10 mouse cellular contexts compared by ENCODE assay signal in genomic region chr11:46092121-46092520, GRCm38 (mm10). TPM values are rescaled to one million over a fixed set of nuclear protein-coding genes. Genes with fewer than 3 reads are reported as not detected.
DNase-seq lines count a peak whose midpoint lies in the region; ATAC-seq and TF ChIP-seq lines count a peak whose summit lies in the region.
"Had no signal": no experiment of that assay in that cellular context is flagged by ENCODE, and none has a peak within 500 bp of the region (broad histone marks: within the 10 kb centered on the region; RNA-seq: fewer than 3 reads in every experiment).

No protein-coding gene starts in this region.

- H3K4me2 ChIP-seq in heart, embryonic 15.5 days: no peak overlapping the region
- H3K4me2 ChIP-seq in midbrain, embryonic 16.5 days (ENCODE audit: low read length): no peak overlapping the region

- no peak overlapping the region for H3K9ac ChIP-seq in heart, embryonic 15.5 days
- H3K9ac ChIP-seq in midbrain, embryonic 16.5 days (ENCODE audit: low read depth, low read length): no peak overlapping the region

- no peak for ATAC-seq in heart, embryonic 15.5 days (replicated peaks; ENCODE audit: insufficient number of reproducible peaks, insufficient read depth, low FRiP score, low read depth)
- no peak for ATAC-seq in midbrain, embryonic 16.5 days

- peaks cover 70% of the 10 kb centered on the region for H3K4me1 ChIP-seq in heart, embryonic 15.5 days (replicated peaks)
- H3K4me1 ChIP-seq in small intestine, adult 2 months (ENCODE audit: control insufficient read depth, insufficient read depth, insufficient read length, low read length): no peaks in the 10 kb centered on the region; the same call in 1 of the 2 replicates
- H3K4me1 ChIP-seq in midbrain, embryonic 16.5 days (ENCODE audit: control insufficient read depth, insufficient read depth, low read length): 0 out of 2 replicates have a peak, but pooled peaks cover 2% of the 10 kb centered on the region

- peak overlapping the region; percentile 70 for H3K27ac ChIP-seq in heart, embryonic 15.5 days
- 0 out of 2 replicates have a peak overlapping the region, but pooled peaks have one; percentile 9 for H3K27ac ChIP-seq in small intestine, adult 2 months (ENCODE audit: insufficient read depth, low read depth, low read length)
- H3K27ac ChIP-seq in midbrain, embryonic 16.5 days (ENCODE audit: low read length): no peak overlapping the region

- H3K36me3 ChIP-seq in heart, embryonic 15.5 days: peaks cover 20% of the 10 kb centered on the region; the same call in 1 of the 2 replicates
- H3K36me3 ChIP-seq in small intestine, adult 2 months (ENCODE audit: control insufficient read depth, insufficient read depth, low read length): peaks cover 4% of the 10 kb centered on the region
- H3K36me3 ChIP-seq in midbrain, embryonic 16.5 days (ENCODE audit: control insufficient read depth, insufficient read depth, low read length): peaks cover 4% of the 10 kb centered on the region; the same call in 1 of the 2 replicates

- no peaks in the 10 kb centered on the region for H3K27me3 ChIP-seq in heart, embryonic 15.5 days
- no peaks in the 10 kb centered on the region for H3K27me3 ChIP-seq in small intestine, adult 2 months (ENCODE audit: control insufficient read depth, insufficient read depth, low read length)
- no peaks in the 10 kb centered on the region for H3K27me3 ChIP-seq in midbrain, embryonic 16.5 days (ENCODE audit: control insufficient read depth, insufficient read depth, low read depth, low read length)
- H3K27me3 ChIP-seq: CH12.LX had no signal

- DNase-seq in gastrocnemius, postnatal 14 days: peak; percentile 54
- DNase-seq in gastrocnemius, postnatal 36 days: no peak
- peak; percentile 16 to 67 for DNase-seq in left cerebral cortex, postnatal 25 days (ENCODE audit: low spot score in 2 of 2)
- DNase-seq in left cerebral cortex, adult 8-10 months (ENCODE audit: low spot score in 2 of 2): no peak
- DNase-seq in kidney, postnatal 14 days: no peak
- DNase-seq: thymus, adult 2 months had no signal

- WGBS in heart, embryonic 15.5 days: 74% methylated on average over 4 of the region's 4 CpGs
- 73% methylated on average over 4 of the region's 4 CpGs for WGBS in small intestine, adult 2 months
- WGBS in midbrain, embryonic 16.5 days: 84% methylated on average over 4 of the region's 4 CpGs

- intact Hi-C loops in gastrocnemius, postnatal 14 days (cut with DNase I; ENCODE audit: low total_unique reads): no loop called here
- intact Hi-C loops in gastrocnemius, postnatal 36 days (cut with DNase I): no loop called here
- intact Hi-C loops in left cerebral cortex, postnatal 25 days (cut with DNase I): no loop called here

- no peak for TF ChIP-seq POLR2A in small intestine, adult 2 months (IDR thresholded peaks at IDR 0.05; ENCODE audit: low read depth, low read length)

- no peak for TF ChIP-seq CTCF in small intestine, adult 2 months (IDR thresholded peaks at IDR 0.05; ENCODE audit: extremely low read depth, insufficient read length, insufficient replicate concordance, low read depth, low read length)

- H3K4me3 ChIP-seq in heart, embryonic 15.5 days: no peak overlapping the region
- no peak overlapping the region for H3K4me3 ChIP-seq in small intestine, adult 2 months (ENCODE audit: low read depth, low read length)
- H3K4me3 ChIP-seq in midbrain, embryonic 16.5 days (ENCODE audit: low read depth, low read length): no peak overlapping the region

- H3K9me3 ChIP-seq in heart, embryonic 15.5 days (replicated peaks): no peaks in the 10 kb centered on the region
- no peaks in the 10 kb centered on the region for H3K9me3 ChIP-seq in midbrain, embryonic 16.5 days (replicated peaks; ENCODE audit: control insufficient read depth, low read length, poor library complexity, severe bottlenecking)

RNA-seq across cellular contexts. Expression of gene Adam19, which starts 36.3 kb away (rescaled TPM):
- total RNA-seq in gastrocnemius, postnatal 14 days (2021): 10 to 100 TPM; 13.0 to 22.2 TPM
- total RNA-seq in gastrocnemius, postnatal 36 days (2021): 1 to 10 TPM; 4.4 TPM
- total RNA-seq in left cerebral cortex, postnatal 25 days (2021): 10 to 100 TPM; 23.6 to 26.8 TPM
- 10 to 100 TPM; 10.6 to 13.0 (median 10.9) TPM for total RNA-seq in left cerebral cortex, adult 8-10 months (2022)
- 19.6 and 26.5 TPM in 2 replicates for polyA plus RNA-seq in heart, embryonic 15.5 days (2015; fragmentation: Nextera tagmentation; extraction: Ambion mirVana)
- polyA plus RNA-seq in small intestine, adult 2 months (2012; rRNA removed): 4.4 and 6.8 TPM in 2 replicates
- polyA plus RNA-seq in midbrain, embryonic 16.5 days (2015; fragmentation: Nextera tagmentation; extraction: Ambion mirVana): 9.0 and 10.1 TPM in 2 replicates

RNA-seq across cellular contexts. Expression of gene Gm12166, which starts 40.0 kb away (rescaled TPM):
- total RNA-seq in gastrocnemius, postnatal 14 days (2021): 1 to 10 TPM in 1 of 2 experiments, under 1 TPM in 1; 0.57 to 1.4 TPM
- total RNA-seq in gastrocnemius, postnatal 36 days (2021): under 1 TPM in 1 of 2 experiments, not detected in 1; 0.54 TPM
- total RNA-seq in left cerebral cortex, postnatal 25 days (2021): 1 to 10 TPM; 1.2 to 2.8 TPM
- total RNA-seq in left cerebral cortex, adult 8-10 months (2022): 1 to 10 TPM; 2.8 to 5.4 (median 3.2) TPM
- polyA plus RNA-seq in heart, embryonic 15.5 days (2015; fragmentation: Nextera tagmentation; extraction: Ambion mirVana): 2.9 and 4.4 TPM in 2 replicates
- 12.6 and 25.3 TPM in 2 replicates for polyA plus RNA-seq in small intestine, adult 2 months (2012; rRNA removed)
- polyA plus RNA-seq in midbrain, embryonic 16.5 days (2015; fragmentation: Nextera tagmentation; extraction: Ambion mirVana): 4.7 and 7.1 TPM in 2 replicates

Comparison
In these comparisons a context has a peak if more than half of its experiments do, and no peak if none do; other contexts are left out.
1. DNase-seq: peak in gastrocnemius, postnatal 14 days (single experiment) and left cerebral cortex, postnatal 25 days (2 of 2); none in gastrocnemius, postnatal 36 days (0 of 2), left cerebral cortex, adult 8-10 months (0 of 2) and kidney, postnatal 14 days (single experiment).